Mouse (Mus musculus) mammary gland, adult 2 months (tissue): ENCODE data around the gene Slc39a7. TPM values are rescaled to one million over a fixed set of nuclear protein-coding genes. Genes with fewer than 3 reads are reported as not detected.

Experiments
- polyA plus RNA-seq: library from polyadenylated mRNA; depleted of rRNA; stranded (reverse); fragments of >200 nt; gene quantifications from 2 replicates; pipeline ENCODE4 v1.2.3, GENCODE M21; 2012; ENCODE audit warnings: low replicate concordance; rRNA removed

Gene Slc39a7
- polyA plus RNA-seq, result 148 and 187 TPM in 2 replicates

GRCm38 (mm10) chr17:34031465-34032173 lies at the start of gene Slc39a7, which contains the start of gene Rxrb:
Slc39a7 (minus strand) TSS chr17:34031682.
Rxrb (plus strand) TSS chr17:34031812.

DNA sequence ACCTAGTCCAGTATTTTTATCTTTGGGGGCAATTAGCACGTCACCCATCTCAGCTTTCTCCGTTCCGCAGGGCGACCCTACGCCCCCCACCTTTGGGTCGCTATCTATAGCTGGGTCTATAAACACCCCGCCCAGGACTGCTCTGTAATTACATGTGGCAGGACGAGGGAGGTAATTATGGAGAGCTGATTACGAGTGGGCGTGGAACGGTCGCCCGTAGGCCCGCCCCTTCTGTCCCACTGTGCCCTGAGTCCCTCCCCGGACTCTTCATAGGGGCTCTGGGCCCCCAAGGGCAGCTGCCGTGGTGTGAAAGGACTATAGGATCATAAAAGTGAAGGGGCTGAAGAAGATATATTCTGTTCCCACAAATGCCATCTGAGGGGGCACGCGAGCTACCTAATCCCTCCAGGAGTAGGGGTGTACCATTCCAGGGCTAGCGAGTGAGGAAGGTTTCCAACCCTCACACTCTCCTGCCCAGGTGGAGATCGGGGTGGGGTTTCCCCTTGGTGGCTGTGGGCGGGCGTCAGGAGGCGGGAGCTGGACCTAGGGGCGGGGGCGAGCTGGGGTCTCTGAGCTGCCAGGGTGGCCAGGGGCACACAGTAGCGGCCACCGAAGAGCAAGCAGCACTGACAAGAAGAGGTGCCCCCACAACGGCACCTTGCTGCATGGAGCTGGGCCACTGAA lies 7.5 kb upstream of the Slc39a7 start, which contains the start of gene Col11a2:
TSS of gene Col11a2 (plus strand) at position 560 of the 684 bp plus-strand sequence.

GRCm38 (mm10) chr17:34027656-34028223 lies 3.7 kb downstream of the Slc39a7 start, which contains the start of gene H2-Ke6:
H2-Ke6 (minus strand) TSS chr17:34028060.

GRCm38 (mm10) chr17:34024317-34024821 lies 7.1 kb downstream of the Slc39a7 start, which contains the start of gene Ring1:
Ring1 (minus strand) TSS chr17:34024680.

DNA sequence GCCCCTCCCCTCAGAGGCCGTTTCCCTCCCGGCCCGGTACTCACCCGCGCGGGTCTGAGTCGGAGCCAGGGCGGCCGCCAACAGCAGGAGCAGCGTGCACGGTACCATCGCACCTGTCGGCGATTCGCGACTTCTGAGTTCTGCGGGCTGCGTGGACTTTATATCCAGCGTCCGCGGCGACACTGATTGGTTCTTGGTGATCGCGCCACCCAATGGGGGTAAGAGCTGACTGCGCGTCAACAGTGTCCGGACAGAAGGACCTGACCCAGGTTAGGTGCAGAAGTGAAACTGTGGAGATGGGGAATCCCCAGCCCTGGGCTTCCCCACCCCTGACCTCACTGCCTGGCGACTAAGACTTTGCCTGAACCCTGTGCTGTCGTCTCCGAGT lies 31.3 kb downstream of the Slc39a7 start, which contains the start of gene H2-K1:
TSS of gene H2-K1 (minus strand) at position 198 of the 388 bp plus-strand sequence.

Other genes starting within 250 kb of the Slc39a7 start
- gene Angptl4, start 249.9 kb downstream of the Slc39a7 start, polyA plus RNA-seq, result 140 and 183 TPM in 2 replicates
- gene Kank3, start 221.2 kb downstream of the Slc39a7 start, polyA plus RNA-seq, result 123 and 162 TPM in 2 replicates
- 609 and 610 TPM in 2 replicates for gene Rps28, start 207.1 kb downstream of the Slc39a7 start, polyA plus RNA-seq
- 532 and 579 TPM in 2 replicates for gene Ndufa7, start 207.1 kb downstream of the Slc39a7 start, polyA plus RNA-seq
- gene Cd320, start 188.6 kb downstream of the Slc39a7 start, polyA plus RNA-seq, result 97.5 and 125 TPM in 2 replicates
- gene Gm7029, start 157.8 kb downstream of the Slc39a7 start, polyA plus RNA-seq, result not detected in 2 replicates
- 2.1 and 4.2 TPM in 2 replicates for gene Kifc1, start 141.0 kb downstream of the Slc39a7 start, polyA plus RNA-seq
- gene Platr17, start 126.5 kb downstream of the Slc39a7 start, polyA plus RNA-seq, result 0.93 and 1.6 TPM in 2 replicates
- 64.8 and 67.0 TPM in 2 replicates for gene Daxx, start 122.3 kb downstream of the Slc39a7 start, polyA plus RNA-seq
- gene Tapbp, start 115.8 kb downstream of the Slc39a7 start, polyA plus RNA-seq, result 238 and 378 TPM in 2 replicates
- gene Zbtb22, start 115.8 kb downstream of the Slc39a7 start, polyA plus RNA-seq, result 72.4 and 116 TPM in 2 replicates
- gene Rgl2, start 102.1 kb downstream of the Slc39a7 start, polyA plus RNA-seq, result 255 and 438 TPM in 2 replicates
- gene Pfdn6, start 91.3 kb downstream of the Slc39a7 start, polyA plus RNA-seq, result 12.4 and 16.1 TPM in 2 replicates
- 18.2 and 23.7 TPM in 2 replicates for gene Wdr46, start 91.0 kb downstream of the Slc39a7 start, polyA plus RNA-seq
- 9.8 and 25.7 TPM in 2 replicates for gene B3galt4, start 80.2 kb downstream of the Slc39a7 start, polyA plus RNA-seq
- 68.7 and 74.9 TPM in 2 replicates for gene Vps52, start 75.9 kb downstream of the Slc39a7 start, polyA plus RNA-seq
- gene Rps18, start 75.7 kb downstream of the Slc39a7 start, polyA plus RNA-seq, result 283 and 376 TPM in 2 replicates
- gene H2-K1, start 31.3 kb downstream of the Slc39a7 start, polyA plus RNA-seq, result 6,978 and 9,315 TPM in 2 replicates
- 29.1 and 42.5 TPM in 2 replicates for gene Ring1, start 7.0 kb downstream of the Slc39a7 start, polyA plus RNA-seq
- gene H2-Ke6, start 3.6 kb downstream of the Slc39a7 start, polyA plus RNA-seq, result 89.2 and 219 TPM in 2 replicates
- 62.9 and 110 TPM in 2 replicates for gene Rxrb, start 130 bp upstream of the Slc39a7 start, polyA plus RNA-seq
- 1.8 and 4.3 TPM in 2 replicates for gene Col11a2, start 7.8 kb upstream of the Slc39a7 start, polyA plus RNA-seq
- 59.6 and 112 TPM in 2 replicates for gene H2-Oa, start 60.7 kb upstream of the Slc39a7 start, polyA plus RNA-seq
- 180 and 191 TPM in 2 replicates for gene H2-DMa, start 87.9 kb upstream of the Slc39a7 start, polyA plus RNA-seq
- gene Brd2, start 91.0 kb upstream of the Slc39a7 start, polyA plus RNA-seq, result 112 and 199 TPM in 2 replicates
- 125 and 219 TPM in 2 replicates for gene H2-DMb2, start 111.6 kb upstream of the Slc39a7 start, polyA plus RNA-seq
- 243 and 276 TPM in 2 replicates for gene H2-DMb1, start 121.4 kb upstream of the Slc39a7 start, polyA plus RNA-seq
- gene Tap1, start 155.9 kb upstream of the Slc39a7 start, polyA plus RNA-seq, result 81.6 and 135 TPM in 2 replicates
- gene Psmb9, start 156.1 kb upstream of the Slc39a7 start, polyA plus RNA-seq, result 108 and 188 TPM in 2 replicates
- gene Psmb8, start 166.0 kb upstream of the Slc39a7 start, polyA plus RNA-seq, result 204 and 242 TPM in 2 replicates
- 74.2 and 121 TPM in 2 replicates for gene Tap2, start 171.8 kb upstream of the Slc39a7 start, polyA plus RNA-seq
- 117 and 123 TPM in 2 replicates for gene H2-Ob, start 207.2 kb upstream of the Slc39a7 start, polyA plus RNA-seq
- gene H2-Ab1, start 226.0 kb upstream of the Slc39a7 start, polyA plus RNA-seq, result 2,992 and 3,635 TPM in 2 replicates